Mouse (Mus musculus): Measurements from ENCODE around the gene Itpr3. TPM values are rescaled to one million over a fixed set of nuclear protein-coding genes. Genes with fewer than 3 reads are reported as not detected.

Itpr3 gene
- polyA plus RNA-seq, 1 experiment from 2014 or later: 0.41 TPM

- Histone ChIP-seq H3K9me3 (replicated peaks) (no peaks in the 10 kb centered on the region), H3K9ac (no peak overlapping the region), H3K4me3 (no peak overlapping the region), H3K27me3 (no peaks in the 10 kb centered on the region), H3K27ac (no peak overlapping the region), H3K4me1 (peaks cover 9% of the 10 kb centered on the region), H3K36me3 (ENCODE audit: poor library complexity, severe bottlenecking) (no peaks in the 10 kb centered on the region), H3K4me2 (no peak overlapping the region)
- no peak for ATAC-seq
- 79% methylated on average over 14 of the region's 18 CpGs for WGBS
Measured at GRCm38 (mm10) chr17:27105698-27106470, 48.8 kb downstream of the Itpr3 start.

GRCm38 (mm10) chr17:27106745-27107144, 49.6 kb downstream of the Itpr3 start:
- Histone ChIP-seq H3K4me1 (peaks cover 9% of the 10 kb centered on the region), H3K4me3 (no peak overlapping the region), H3K9me3 (replicated peaks) (no peaks in the 10 kb centered on the region), H3K27ac (no peak overlapping the region), H3K27me3 (no peaks in the 10 kb centered on the region), H3K4me2 (no peak overlapping the region), H3K36me3 (ENCODE audit: poor library complexity, severe bottlenecking) (no peaks in the 10 kb centered on the region), H3K9ac (no peak overlapping the region)
- WGBS: 84% methylated on average over 9 of the region's 9 CpGs
- ATAC-seq: no peak

- Histone ChIP-seq H3K4me2 (no peak overlapping the region), H3K36me3 (ENCODE audit: poor library complexity, severe bottlenecking) (no peaks in the 10 kb centered on the region), H3K4me1 (peaks cover 1% of the 10 kb centered on the region), H3K27ac (no peak overlapping the region), H3K4me3 (no peak overlapping the region), H3K9ac (no peak overlapping the region), H3K27me3 (no peaks in the 10 kb centered on the region), H3K9me3 (replicated peaks) (no peaks in the 10 kb centered on the region)
- 77% methylated on average over 6 of the region's 6 CpGs for WGBS
- ATAC-seq: no peak
Measured at GRCm38 (mm10) chr17:27107936-27108335, 50.8 kb downstream of the Itpr3 start.

GRCm38 (mm10) chr17:27110072-27110471, 53.0 kb downstream of the Itpr3 start:
- no peak for ATAC-seq
- WGBS: 89% methylated on average over 7 of the region's 7 CpGs
- Histone ChIP-seq H3K9me3 (replicated peaks) (no peaks in the 10 kb centered on the region), H3K36me3 (ENCODE audit: poor library complexity, severe bottlenecking) (no peaks in the 10 kb centered on the region), H3K27me3 (no peaks in the 10 kb centered on the region), H3K4me1 (no peaks in the 10 kb centered on the region), H3K9ac (no peak overlapping the region), H3K4me2 (no peak overlapping the region), H3K27ac (no peak overlapping the region), H3K4me3 (no peak overlapping the region)

- H3K9me3 ChIP-seq (replicated peaks): no peaks in the 10 kb centered on the region
- no peak overlapping the region for H3K27ac ChIP-seq
- no peak overlapping the region for H3K4me2 ChIP-seq
- H3K9ac ChIP-seq: no peak overlapping the region
- no peak for ATAC-seq
- H3K4me3 ChIP-seq: no peak overlapping the region
- 91% methylated on average over 25 of the region's 25 CpGs for WGBS
- no peaks in the 10 kb centered on the region for H3K27me3 ChIP-seq
- peaks cover 27% of the 10 kb centered on the region for H3K4me1 ChIP-seq
- H3K36me3 ChIP-seq (ENCODE audit: poor library complexity, severe bottlenecking): peaks cover 22% of the 10 kb centered on the region
Measured at GRCm38 (mm10) chr17:27118676-27119539, 61.8 kb downstream of the Itpr3 start.

GRCm38 (mm10) chr17:27119540-27119895, 62.4 kb downstream of the Itpr3 start:
- H3K4me1 ChIP-seq: peaks cover 27% of the 10 kb centered on the region
- no peak overlapping the region for H3K27ac ChIP-seq
- 65% methylated on average over 4 of the region's 4 CpGs for WGBS
- no peaks in the 10 kb centered on the region for H3K27me3 ChIP-seq
- no peak overlapping the region for H3K4me3 ChIP-seq
- peaks cover 29% of the 10 kb centered on the region for H3K36me3 ChIP-seq (ENCODE audit: poor library complexity, severe bottlenecking)
- no peaks in the 10 kb centered on the region for H3K9me3 ChIP-seq (replicated peaks)
- no peak for ATAC-seq
- no peak overlapping the region for H3K9ac ChIP-seq
- no peak overlapping the region for H3K4me2 ChIP-seq

- H3K4me3 ChIP-seq: no peak overlapping the region
- H3K4me2 ChIP-seq: no peak overlapping the region
- ATAC-seq: no peak
- no peaks in the 10 kb centered on the region for H3K27me3 ChIP-seq
- no peaks in the 10 kb centered on the region for H3K9me3 ChIP-seq (replicated peaks)
- H3K27ac ChIP-seq: 0 out of 2 replicates have a peak overlapping the region, but pooled peaks have one; percentile 10
- peaks cover 30% of the 10 kb centered on the region for H3K36me3 ChIP-seq (ENCODE audit: poor library complexity, severe bottlenecking)
- WGBS: 64% methylated on average over 8 of the region's 8 CpGs
- peaks cover 27% of the 10 kb centered on the region for H3K4me1 ChIP-seq
- no peak overlapping the region for H3K9ac ChIP-seq
Measured at GRCm38 (mm10) chr17:27119954-27120353, 62.9 kb downstream of the Itpr3 start.

GRCm38 (mm10) chr17:27120561-27121024, 63.5 kb downstream of the Itpr3 start:
- Histone ChIP-seq H3K27ac (no peak overlapping the region; the same call in 1 of the 2 replicates), H3K4me2 (peak overlapping the region; percentile 30), H3K4me3 (no peak overlapping the region), H3K9me3 (replicated peaks) (no peaks in the 10 kb centered on the region), H3K27me3 (no peaks in the 10 kb centered on the region), H3K9ac (no peak overlapping the region), H3K4me1 (peaks cover 31% of the 10 kb centered on the region), H3K36me3 (ENCODE audit: poor library complexity, severe bottlenecking) (peaks cover 33% of the 10 kb centered on the region)
- WGBS: 5% methylated on average over 18 of the region's 18 CpGs
- ATAC-seq: peak; percentile 53

- Histone ChIP-seq H3K27ac (no peak overlapping the region; the same call in 1 of the 2 replicates), H3K4me2 (peak overlapping the region; percentile 30; the same call in 1 of the 2 replicates), H3K9ac (no peak overlapping the region; the same call in 1 of the 2 replicates), H3K4me3 (no peak overlapping the region), H3K9me3 (replicated peaks) (no peaks in the 10 kb centered on the region), H3K27me3 (no peaks in the 10 kb centered on the region), H3K4me1 (peaks cover 35% of the 10 kb centered on the region), H3K36me3 (ENCODE audit: poor library complexity, severe bottlenecking) (peaks cover 33% of the 10 kb centered on the region)
- no peak for ATAC-seq
- 32% methylated on average over 14 of the region's 14 CpGs for WGBS
Measured at GRCm38 (mm10) chr17:27121266-27121665, 64.2 kb downstream of the Itpr3 start.

- H3K36me3 ChIP-seq (ENCODE audit: poor library complexity, severe bottlenecking): peaks cover 33% of the 10 kb centered on the region
- H3K4me2 ChIP-seq: no peak overlapping the region
- peaks cover 35% of the 10 kb centered on the region for H3K4me1 ChIP-seq
- H3K9me3 ChIP-seq (replicated peaks): no peaks in the 10 kb centered on the region
- 69% methylated on average over 7 of the region's 7 CpGs for WGBS
- H3K9ac ChIP-seq: no peak overlapping the region
- H3K4me3 ChIP-seq: no peak overlapping the region
- H3K27ac ChIP-seq: no peak overlapping the region
- no peaks in the 10 kb centered on the region for H3K27me3 ChIP-seq
- ATAC-seq: no peak
Measured at GRCm38 (mm10) chr17:27121781-27122180, 64.7 kb downstream of the Itpr3 start.

GRCm38 (mm10) chr17:27122701-27123100, 65.6 kb downstream of the Itpr3 start:
- Histone ChIP-seq H3K9ac (no peak overlapping the region), H3K27me3 (no peaks in the 10 kb centered on the region), H3K4me1 (peaks cover 38% of the 10 kb centered on the region), H3K36me3 (ENCODE audit: poor library complexity, severe bottlenecking) (peaks cover 33% of the 10 kb centered on the region), H3K27ac (no peak overlapping the region), H3K4me2 (no peak overlapping the region), H3K4me3 (no peak overlapping the region), H3K9me3 (replicated peaks) (no peaks in the 10 kb centered on the region)
- no peak for ATAC-seq
- 81% methylated on average over 11 of the region's 11 CpGs for WGBS

- Histone ChIP-seq H3K9me3 (replicated peaks) (no peaks in the 10 kb centered on the region), H3K27me3 (no peaks in the 10 kb centered on the region), H3K4me2 (no peak overlapping the region), H3K9ac (no peak overlapping the region), H3K4me3 (no peak overlapping the region), H3K27ac (no peak overlapping the region), H3K36me3 (ENCODE audit: poor library complexity, severe bottlenecking) (peaks cover 33% of the 10 kb centered on the region), H3K4me1 (peaks cover 42% of the 10 kb centered on the region)
- no peak for ATAC-seq
- 93% methylated on average over 2 of the region's 2 CpGs for WGBS
Measured at GRCm38 (mm10) chr17:27123103-27123502, 66.0 kb downstream of the Itpr3 start.

All from forebrain, embryonic 13.5 days (tissue).